Mouse (Mus musculus): ENCODE measurements around the gene Ifna4. TPM values are rescaled to one million over a fixed set of nuclear protein-coding genes. Genes with fewer than 3 reads are reported as not detected.
"Not testable (repeated sequence)": the region's sequence is repeated elsewhere in the genome, so short reads cannot be mapped to it uniquely, and the experiment has no call there.

Gene Ifna4
- polyA plus RNA-seq, 1 experiment from 2014 or later, result not detected

GRCm38 (mm10) chr4:88835225-88835624, 6.4 kb upstream of the Ifna4 start, which contains the start of gene Ifna5:
Gene Ifna5, plus strand, starts transcription at chr4:88835525.
- H3K9me3 ChIP-seq; H3K27ac ChIP-seq; ATAC-seq (ENCODE audit: insufficient number of reproducible peaks, low FRiP score, low TSS enrichment, low read depth); H3K4me3 ChIP-seq; H3K4me2 ChIP-seq; H3K36me3 ChIP-seq; H3K4me1 ChIP-seq; H3K9ac ChIP-seq; H3K27me3 ChIP-seq: not testable (repeated sequence)
- WGBS, result 68% methylated on average over 1 of the region's 1 CpGs

- Histone ChIP-seq H3K4me3 (no peak overlapping the region), H3K9ac (no peak overlapping the region), H3K4me1 (no peaks in the 10 kb centered on the region), H3K27ac (no peak overlapping the region), H3K4me2 (no peak overlapping the region), H3K36me3 (no peaks in the 10 kb centered on the region), H3K27me3 (no peaks in the 10 kb centered on the region), H3K9me3 (no peaks in the 10 kb centered on the region)
- no peak for ATAC-seq (ENCODE audit: insufficient number of reproducible peaks, low FRiP score, low TSS enrichment, low read depth)
- 48% methylated on average over 3 of the region's 3 CpGs for WGBS
These were observed 2.8 kb upstream of the Ifna4 start for GRCm38 (mm10) chr4:88838828-88839227.

- H3K9me3 ChIP-seq, result no peaks in the 10 kb centered on the region
- H3K4me1 ChIP-seq, result no peaks in the 10 kb centered on the region
- no peak overlapping the region for H3K4me3 ChIP-seq
- no peaks in the 10 kb centered on the region for H3K27me3 ChIP-seq
- ATAC-seq (ENCODE audit: insufficient number of reproducible peaks, low FRiP score, low TSS enrichment, low read depth), result no peak
- no peaks in the 10 kb centered on the region for H3K36me3 ChIP-seq
- H3K9ac ChIP-seq, result no peak overlapping the region
- no peak overlapping the region for H3K27ac ChIP-seq
- no peak overlapping the region for H3K4me2 ChIP-seq
- WGBS, result 63% methylated on average over 3 of the region's 3 CpGs
These were observed 1.6 kb upstream of the Ifna4 start for GRCm38 (mm10) chr4:88840058-88840457.

GRCm38 (mm10) chr4:88845334-88845733, 3.7 kb downstream of the Ifna4 start:
- Histone ChIP-seq H3K9ac (no peak overlapping the region), H3K36me3 (no peaks in the 10 kb centered on the region), H3K4me2 (no peak overlapping the region), H3K27me3 (no peaks in the 10 kb centered on the region), H3K4me3 (no peak overlapping the region), H3K27ac (no peak overlapping the region), H3K9me3 (no peaks in the 10 kb centered on the region), H3K4me1 (no peaks in the 10 kb centered on the region)
- WGBS, result 58% methylated on average over 2 of the region's 2 CpGs
- no peak for ATAC-seq (ENCODE audit: insufficient number of reproducible peaks, low FRiP score, low TSS enrichment, low read depth)

- Histone ChIP-seq H3K9ac (no peak within 1 kb of the TSS), H3K27ac (no peak within 1 kb of the TSS), H3K4me3 (no peak within 1 kb of the TSS), H3K4me1 (no peaks in the 10 kb centered on the region), H3K27me3 (no peaks in the 10 kb centered on the region), H3K9me3 (no peaks in the 10 kb centered on the region), H3K4me2 (no peak within 1 kb of the TSS), H3K36me3 (no peaks in the 10 kb centered on the region)
- WGBS, result 65% methylated on average over 1 of the region's 1 CpGs
- ATAC-seq (ENCODE audit: insufficient number of reproducible peaks, low FRiP score, low TSS enrichment, low read depth), result no peak
These were observed 8.0 kb downstream of the Ifna4 start, which contains the start of gene Ifna1 for GRCm38 (mm10) chr4:88849698-88850097. Gene Ifna1, plus strand, starts transcription at chr4:88850087.

GRCm38 (mm10) chr4:88851026-88851763, 9.5 kb downstream of the Ifna4 start:
- Histone ChIP-seq H3K4me3 (no peak overlapping the region), H3K9ac (no peak overlapping the region), H3K27me3 (no peaks in the 10 kb centered on the region), H3K27ac (no peak overlapping the region), H3K4me1 (no peaks in the 10 kb centered on the region), H3K36me3 (no peaks in the 10 kb centered on the region), H3K9me3 (no peaks in the 10 kb centered on the region), H3K4me2 (no peak overlapping the region)
- no peak for ATAC-seq (ENCODE audit: insufficient number of reproducible peaks, low FRiP score, low TSS enrichment, low read depth)
- 72% methylated on average over 4 of the region's 4 CpGs for WGBS

- H3K9me3 ChIP-seq, result no peaks in the 10 kb centered on the region
- no peaks in the 10 kb centered on the region for H3K4me1 ChIP-seq
- no peak overlapping the region for H3K4me2 ChIP-seq
- no peaks in the 10 kb centered on the region for H3K36me3 ChIP-seq
- peaks cover 4% of the 10 kb centered on the region; the same call in 1 of the 2 replicates for H3K27me3 ChIP-seq
- no peak for ATAC-seq (ENCODE audit: insufficient number of reproducible peaks, low FRiP score, low TSS enrichment, low read depth)
- no peak overlapping the region for H3K9ac ChIP-seq
- no peak overlapping the region for H3K4me3 ChIP-seq
- no peak overlapping the region for H3K27ac ChIP-seq
These were observed 17.6 kb downstream of the Ifna4 start for GRCm38 (mm10) chr4:88859214-88859613.

GRCm38 (mm10) chr4:88863309-88863708, 21.6 kb downstream of the Ifna4 start:
- Histone ChIP-seq H3K4me1 (peaks cover 6% of the 10 kb centered on the region), H3K9ac (no peak overlapping the region), H3K4me2 (no peak overlapping the region), H3K27ac (no peak overlapping the region), H3K4me3 (no peak overlapping the region), H3K36me3 (no peaks in the 10 kb centered on the region), H3K27me3 (peaks cover 10% of the 10 kb centered on the region; the same call in 1 of the 2 replicates), H3K9me3 (no peaks in the 10 kb centered on the region)
- no peak for ATAC-seq (ENCODE audit: insufficient number of reproducible peaks, low FRiP score, low TSS enrichment, low read depth)
- WGBS, result 5% methylated on average over 7 of the region's 7 CpGs

- Histone ChIP-seq H3K36me3 (no peaks in the 10 kb centered on the region), H3K27me3 (peaks cover 10% of the 10 kb centered on the region; the same call in 1 of the 2 replicates), H3K9ac (no peak overlapping the region), H3K4me1 (peaks cover 9% of the 10 kb centered on the region), H3K27ac (no peak overlapping the region), H3K4me2 (no peak overlapping the region), H3K9me3 (no peaks in the 10 kb centered on the region), H3K4me3 (no peak overlapping the region)
- 60% methylated on average over 9 of the region's 9 CpGs for WGBS
- no peak for ATAC-seq (ENCODE audit: insufficient number of reproducible peaks, low FRiP score, low TSS enrichment, low read depth)
These were observed 22.9 kb downstream of the Ifna4 start for GRCm38 (mm10) chr4:88864599-88864998.

GRCm38 (mm10) chr4:88865011-88865569, 23.4 kb downstream of the Ifna4 start:
- H3K27me3 ChIP-seq, result peaks cover 10% of the 10 kb centered on the region; the same call in 1 of the 2 replicates

GRCm38 (mm10) chr4:88867366-88867925, 25.8 kb downstream of the Ifna4 start:
- Histone ChIP-seq H3K9ac (no peak overlapping the region), H3K4me2 (peak overlapping the region; percentile 77), H3K27ac (0 out of 2 replicates have a peak overlapping the region, but pooled peaks have one; percentile 3), H3K36me3 (no peaks in the 10 kb centered on the region), H3K9me3 (no peaks in the 10 kb centered on the region), H3K4me1 (peaks cover 9% of the 10 kb centered on the region), H3K27me3 (peaks cover 10% of the 10 kb centered on the region; the same call in 1 of the 2 replicates), H3K4me3 (peak overlapping the region; percentile 47)
- no peak for ATAC-seq (ENCODE audit: insufficient number of reproducible peaks, low FRiP score, low TSS enrichment, low read depth)
- under 1% methylated on average over 7 of the region's 8 CpGs for WGBS

More at GRCm38 (mm10) chr4:88865011-88865569, 23.4 kb downstream of the Ifna4 start:
- peaks cover 9% of the 10 kb centered on the region for H3K4me1 ChIP-seq
- H3K9ac ChIP-seq, result no peak overlapping the region
- ATAC-seq (ENCODE audit: insufficient number of reproducible peaks, low FRiP score, low TSS enrichment, low read depth), result no peak
- H3K27ac ChIP-seq, result no peak overlapping the region
- no peaks in the 10 kb centered on the region for H3K9me3 ChIP-seq
- no peak overlapping the region for H3K4me3 ChIP-seq
- no peaks in the 10 kb centered on the region for H3K36me3 ChIP-seq
- 42% methylated on average over 6 of the region's 6 CpGs for WGBS
- H3K4me2 ChIP-seq, result no peak overlapping the region
